Mouse (Mus musculus): ENCODE data around the gene C2cd3. TPM values are rescaled to one million over a fixed set of nuclear protein-coding genes. Genes with fewer than 3 reads are reported as not detected.
A peak's percentile ranks its signal among the peaks of the same experiment; 100 is the strongest.

Gene C2cd3
- polyA plus RNA-seq (2015; fragmentation: Nextera tagmentation; extraction: Ambion mirVana) = 28.9 and 29.1 TPM in 2 replicates

DNA sequence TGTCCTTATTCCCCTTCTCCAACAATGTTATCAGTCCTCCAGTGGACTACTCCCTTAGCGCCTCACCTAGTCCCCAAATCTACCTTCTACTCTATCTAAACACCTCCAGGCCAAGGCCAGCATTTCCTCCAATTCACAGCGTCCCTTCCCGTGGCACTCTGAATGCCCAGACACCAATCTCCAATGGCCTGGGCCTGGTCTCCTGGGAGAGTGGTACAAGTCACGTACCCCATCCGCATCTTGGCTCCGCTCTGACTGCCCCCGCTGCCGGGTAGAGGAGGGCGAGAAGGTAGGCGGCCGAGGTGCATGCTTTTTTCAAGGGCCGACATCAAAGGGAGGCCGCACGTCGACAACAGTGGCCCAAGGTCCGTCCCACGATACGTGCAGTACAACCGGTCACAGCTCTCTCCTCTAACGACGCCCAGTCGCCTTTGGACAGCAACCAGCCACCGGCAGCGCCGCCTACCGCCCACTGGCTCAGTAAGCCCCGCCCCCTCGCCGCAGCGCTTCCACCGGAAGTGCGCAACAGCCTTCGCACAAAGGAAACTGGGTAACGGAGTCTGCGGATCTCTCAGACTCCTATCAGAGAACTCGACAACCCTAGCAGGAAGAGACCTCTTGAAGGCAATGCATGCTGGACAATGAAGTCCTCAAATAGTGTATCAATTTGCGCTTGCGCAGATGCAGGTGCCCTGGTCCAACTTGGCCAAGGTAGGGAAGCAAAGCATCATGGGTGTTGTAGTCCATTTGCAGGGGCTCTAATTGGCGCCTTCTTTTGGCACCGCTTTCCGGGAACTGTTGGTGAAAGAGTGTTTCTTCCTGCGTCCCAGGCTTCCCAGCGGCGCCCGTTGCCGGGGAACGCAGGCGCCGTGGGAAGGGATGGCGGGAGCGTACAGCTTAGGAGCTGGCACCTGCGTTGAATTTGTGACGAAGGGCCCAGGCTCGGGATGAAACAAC lies at the start of gene C2cd3, which contains the start of gene Ppme1:
TSS of gene C2cd3 (plus strand) at position 739 of the 957 bp plus-strand sequence.
TSS of gene Ppme1 (minus strand) at position 813 of the 957 bp plus-strand sequence.
- H3K9me3 ChIP-seq (ENCODE audit: control insufficient read depth, low read length) = no peaks in the 10 kb centered on the region
- peak; percentile 99 for ATAC-seq
- H3K4me1 ChIP-seq (replicated peaks; ENCODE audit: control insufficient read depth, insufficient read depth, low read length) = peaks cover 20% of the 10 kb centered on the region
- H3K36me3 ChIP-seq (ENCODE audit: control insufficient read depth, insufficient read depth) = peaks cover 5% of the 10 kb centered on the region; the same call in 1 of the 2 replicates
- peak within 1 kb of the TSS; percentile 69 for H3K4me3 ChIP-seq (replicated peaks; ENCODE audit: low read length)
- H3K9ac ChIP-seq (replicated peaks; ENCODE audit: low read depth, low read length) = peak within 1 kb of the TSS; percentile 77
- H3K4me2 ChIP-seq (ENCODE audit: low read length) = peak within 1 kb of the TSS; percentile 73
- H3K27ac ChIP-seq (ENCODE audit: low read length) = peak within 1 kb of the TSS; percentile 80
- WGBS = under 1% methylated on average over 54 of the region's 54 CpGs
- H3K27me3 ChIP-seq (replicated peaks; ENCODE audit: control insufficient read depth, insufficient read depth, low read length) = no peaks in the 10 kb centered on the region

DNA sequence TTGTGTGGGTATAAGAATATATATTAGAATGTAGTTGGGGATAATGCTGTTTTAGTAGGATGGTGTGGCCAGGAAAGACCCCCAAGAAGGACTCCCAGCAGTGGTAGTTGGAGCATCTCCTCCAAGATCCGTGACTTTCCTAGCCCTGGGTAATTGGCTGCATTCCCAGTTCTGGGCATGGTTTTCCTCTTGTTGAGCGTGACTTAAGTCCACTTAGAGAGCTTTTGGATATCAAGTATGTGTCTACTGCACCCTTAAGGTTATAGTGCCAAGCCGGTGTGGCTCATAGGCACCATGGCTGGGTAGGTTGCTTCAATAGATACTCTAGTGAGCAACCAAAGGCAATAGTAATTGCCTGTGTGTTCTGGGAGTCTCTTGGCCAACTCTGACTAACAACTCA lies 48.3 kb upstream of the C2cd3 start:
- no peak for ATAC-seq
- H3K9me3 ChIP-seq (ENCODE audit: control insufficient read depth, low read length) = no peaks in the 10 kb centered on the region
- no peak overlapping the region for H3K27ac ChIP-seq (ENCODE audit: low read length)
- H3K9ac ChIP-seq (replicated peaks; ENCODE audit: low read depth, low read length) = no peak overlapping the region
- no peaks in the 10 kb centered on the region for H3K4me1 ChIP-seq (replicated peaks; ENCODE audit: control insufficient read depth, insufficient read depth, low read length)
- no peak overlapping the region for H3K4me2 ChIP-seq (ENCODE audit: low read length)
- no peak overlapping the region for H3K4me3 ChIP-seq (replicated peaks; ENCODE audit: low read length)
- H3K27me3 ChIP-seq (replicated peaks; ENCODE audit: control insufficient read depth, insufficient read depth, low read length) = no peaks in the 10 kb centered on the region
- WGBS = 90% methylated on average over 3 of the region's 3 CpGs
- peaks cover 11% of the 10 kb centered on the region for H3K36me3 ChIP-seq (ENCODE audit: control insufficient read depth, insufficient read depth)

DNA sequence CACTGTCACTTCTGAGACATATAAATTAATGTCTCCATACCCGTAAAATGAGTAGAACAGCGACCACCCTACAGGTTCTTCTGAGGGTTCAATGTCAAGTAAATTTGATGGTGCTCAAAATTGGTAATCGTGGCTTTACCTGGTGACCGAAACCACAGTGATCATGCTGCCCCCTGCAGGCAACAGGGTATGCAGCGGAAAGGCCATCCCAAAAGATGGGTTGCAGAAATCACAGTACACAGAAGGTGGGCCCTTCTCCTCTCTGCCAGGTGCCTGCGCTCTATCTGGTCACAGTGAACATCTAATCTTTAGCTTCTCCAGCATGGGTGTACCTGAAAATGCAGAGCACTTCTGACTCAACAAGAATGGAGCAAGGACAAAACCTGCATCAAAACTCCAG lies 46.6 kb upstream of the C2cd3 start:
- H3K27me3 ChIP-seq (replicated peaks; ENCODE audit: control insufficient read depth, insufficient read depth, low read length) = no peaks in the 10 kb centered on the region
- H3K36me3 ChIP-seq (ENCODE audit: control insufficient read depth, insufficient read depth) = peaks cover 16% of the 10 kb centered on the region
- H3K4me2 ChIP-seq (ENCODE audit: low read length) = no peak overlapping the region
- H3K9ac ChIP-seq (replicated peaks; ENCODE audit: low read depth, low read length) = no peak overlapping the region
- no peak for ATAC-seq
- no peaks in the 10 kb centered on the region for H3K9me3 ChIP-seq (ENCODE audit: control insufficient read depth, low read length)
- H3K4me1 ChIP-seq (replicated peaks; ENCODE audit: control insufficient read depth, insufficient read depth, low read length) = no peaks in the 10 kb centered on the region
- H3K4me3 ChIP-seq (replicated peaks; ENCODE audit: low read length) = no peak overlapping the region
- 76% methylated on average over 6 of the region's 6 CpGs for WGBS
- no peak overlapping the region for H3K27ac ChIP-seq (ENCODE audit: low read length)

DNA sequence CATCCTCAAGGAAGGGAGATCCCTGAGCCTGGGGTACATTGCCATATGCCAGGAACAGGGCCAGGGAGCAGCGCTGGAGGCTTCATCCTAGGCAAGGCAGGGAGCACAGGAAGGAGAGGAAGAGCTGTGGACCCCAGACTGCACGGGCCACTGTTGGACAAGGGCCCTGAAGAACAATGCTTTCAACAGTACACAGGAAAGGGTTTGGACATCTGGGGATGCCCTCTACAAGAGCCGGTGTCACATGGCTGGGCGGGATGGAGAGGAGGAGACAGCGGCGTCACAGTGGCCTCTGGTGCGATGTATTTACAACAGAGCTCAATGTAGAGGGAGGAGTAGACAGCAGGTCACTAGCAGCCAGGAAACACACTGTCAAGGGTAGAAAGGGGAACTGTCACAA lies 44.5 kb upstream of the C2cd3 start:
- WGBS = 90% methylated on average over 7 of the region's 7 CpGs
- H3K9ac ChIP-seq (replicated peaks; ENCODE audit: low read depth, low read length) = no peak overlapping the region
- H3K27me3 ChIP-seq (replicated peaks; ENCODE audit: control insufficient read depth, insufficient read depth, low read length) = no peaks in the 10 kb centered on the region
- no peaks in the 10 kb centered on the region for H3K4me1 ChIP-seq (replicated peaks; ENCODE audit: control insufficient read depth, insufficient read depth, low read length)
- H3K27ac ChIP-seq (ENCODE audit: low read length) = no peak overlapping the region
- ATAC-seq = no peak
- no peaks in the 10 kb centered on the region for H3K9me3 ChIP-seq (ENCODE audit: control insufficient read depth, low read length)
- H3K4me2 ChIP-seq (ENCODE audit: low read length) = no peak overlapping the region
- no peak overlapping the region for H3K4me3 ChIP-seq (replicated peaks; ENCODE audit: low read length)
- H3K36me3 ChIP-seq (ENCODE audit: control insufficient read depth, insufficient read depth) = peaks cover 29% of the 10 kb centered on the region

DNA sequence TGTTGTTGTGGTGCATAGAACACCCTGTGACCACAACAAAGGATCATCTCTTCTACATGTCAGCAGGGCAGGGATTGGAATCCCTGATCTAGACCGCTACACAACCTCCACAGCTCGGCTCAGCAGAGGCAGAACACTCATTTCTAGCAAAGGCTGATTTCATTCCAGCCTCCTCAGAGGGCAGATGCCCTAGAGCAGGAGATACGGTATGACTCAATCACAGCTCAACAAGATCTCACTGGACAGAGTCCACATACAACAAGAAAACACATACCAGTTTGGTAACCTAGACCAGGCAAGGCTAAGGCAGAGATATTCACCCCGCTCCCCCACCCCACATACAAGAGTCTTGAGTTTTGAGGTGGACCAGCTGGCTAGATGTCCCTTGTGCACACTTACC lies 43.4 kb upstream of the C2cd3 start:
- Histone ChIP-seq H3K9me3 (ENCODE audit: control insufficient read depth, low read length) (no peaks in the 10 kb centered on the region), H3K36me3 (ENCODE audit: control insufficient read depth, insufficient read depth) (peaks cover 31% of the 10 kb centered on the region), H3K4me3 (replicated peaks; ENCODE audit: low read length) (no peak overlapping the region), H3K27ac (ENCODE audit: low read length) (no peak overlapping the region), H3K4me1 (replicated peaks; ENCODE audit: control insufficient read depth, insufficient read depth, low read length) (no peaks in the 10 kb centered on the region), H3K9ac (replicated peaks; ENCODE audit: low read depth, low read length) (no peak overlapping the region), H3K4me2 (ENCODE audit: low read length) (no peak overlapping the region), H3K27me3 (replicated peaks; ENCODE audit: control insufficient read depth, insufficient read depth, low read length) (no peaks in the 10 kb centered on the region)
- 89% methylated on average over 4 of the region's 4 CpGs for WGBS
- ATAC-seq = no peak

DNA sequence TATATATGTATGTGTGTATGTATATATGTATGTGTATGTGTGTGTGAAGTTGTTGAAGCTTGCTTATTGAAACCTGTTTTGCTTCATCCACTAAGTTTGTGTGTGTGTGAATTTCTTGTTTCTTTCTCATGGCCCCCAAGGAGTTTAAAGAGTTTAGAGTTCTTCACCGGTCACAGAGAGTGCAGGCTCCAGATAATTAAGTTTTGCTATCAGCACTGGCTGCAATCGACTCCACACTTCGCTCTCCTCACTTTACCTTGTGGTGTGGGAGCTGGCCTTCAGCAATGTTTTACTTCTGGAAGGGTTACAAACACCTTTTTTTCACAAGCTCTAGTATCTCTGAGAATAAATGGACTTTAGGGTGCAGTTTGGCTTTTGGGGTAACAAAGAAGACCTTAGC lies 40.8 kb upstream of the C2cd3 start:
- no peaks in the 10 kb centered on the region for H3K27me3 ChIP-seq (replicated peaks; ENCODE audit: control insufficient read depth, insufficient read depth, low read length)

DNA sequence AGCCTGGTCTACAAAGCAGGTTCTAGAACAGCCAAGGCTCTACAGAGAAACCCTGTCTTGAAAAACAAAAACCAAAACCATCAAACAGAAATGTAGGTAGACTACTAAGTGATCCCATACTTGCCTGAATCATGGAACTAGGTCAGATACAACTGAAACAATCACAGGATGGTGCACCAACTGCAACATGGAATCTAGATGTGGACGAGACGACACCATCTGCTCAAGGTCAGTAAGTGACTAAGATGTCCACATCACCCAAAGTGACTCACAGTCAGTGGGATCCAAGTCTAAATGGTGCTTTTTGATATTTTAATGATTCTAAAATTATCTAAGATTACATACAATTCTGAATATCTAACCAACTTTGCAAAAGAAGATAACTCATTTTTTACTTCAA lies 36.1 kb upstream of the C2cd3 start:
- H3K9me3 ChIP-seq (ENCODE audit: control insufficient read depth, low read length) = no peaks in the 10 kb centered on the region
- 97% methylated on average over 2 of the region's 2 CpGs for WGBS
- no peak overlapping the region for H3K9ac ChIP-seq (replicated peaks; ENCODE audit: low read depth, low read length)
- no peak overlapping the region for H3K27ac ChIP-seq (ENCODE audit: low read length)
- no peak overlapping the region for H3K4me3 ChIP-seq (replicated peaks; ENCODE audit: low read length)
- peaks cover 40% of the 10 kb centered on the region for H3K36me3 ChIP-seq (ENCODE audit: control insufficient read depth, insufficient read depth)
- no peaks in the 10 kb centered on the region for H3K27me3 ChIP-seq (replicated peaks; ENCODE audit: control insufficient read depth, insufficient read depth, low read length)
- no peak overlapping the region for H3K4me2 ChIP-seq (ENCODE audit: low read length)
- H3K4me1 ChIP-seq (replicated peaks; ENCODE audit: control insufficient read depth, insufficient read depth, low read length) = no peaks in the 10 kb centered on the region
- ATAC-seq = no peak

More for the DNA sequence above, 40.8 kb upstream of the C2cd3 start:
- H3K27ac ChIP-seq (ENCODE audit: low read length) = no peak overlapping the region
- 94% methylated on average over 3 of the region's 3 CpGs for WGBS
- H3K36me3 ChIP-seq (ENCODE audit: control insufficient read depth, insufficient read depth) = peaks cover 41% of the 10 kb centered on the region
- no peak overlapping the region for H3K9ac ChIP-seq (replicated peaks; ENCODE audit: low read depth, low read length)
- no peak overlapping the region for H3K4me2 ChIP-seq (ENCODE audit: low read length)
- H3K4me1 ChIP-seq (replicated peaks; ENCODE audit: control insufficient read depth, insufficient read depth, low read length) = no peaks in the 10 kb centered on the region
- no peaks in the 10 kb centered on the region for H3K9me3 ChIP-seq (ENCODE audit: control insufficient read depth, low read length)
- no peak for ATAC-seq
- H3K4me3 ChIP-seq (replicated peaks; ENCODE audit: low read length) = no peak overlapping the region

DNA sequence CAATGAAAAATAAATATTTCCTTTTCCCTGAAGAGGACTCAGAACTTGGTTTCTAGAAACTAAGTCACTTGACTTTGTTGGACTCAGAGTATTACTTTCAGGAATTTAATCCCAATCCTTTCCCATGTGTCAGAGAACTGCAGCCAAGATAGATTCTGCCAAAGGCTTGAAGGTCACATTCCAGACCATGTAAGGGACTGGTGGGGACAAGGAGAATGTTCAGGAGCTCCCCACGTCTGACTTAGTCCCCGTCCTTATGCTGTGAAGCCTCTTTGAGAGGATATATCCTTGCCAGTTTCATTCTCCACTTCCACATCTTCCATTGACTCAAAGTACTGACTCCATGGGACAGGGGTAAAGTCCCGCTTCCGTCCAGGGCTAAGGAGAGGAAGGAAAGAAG lies 17.0 kb upstream of the C2cd3 start:
- Histone ChIP-seq H3K4me3 (replicated peaks; ENCODE audit: low read length) (no peak overlapping the region), H3K4me1 (replicated peaks; ENCODE audit: control insufficient read depth, insufficient read depth, low read length) (no peaks in the 10 kb centered on the region), H3K27ac (ENCODE audit: low read length) (no peak overlapping the region), H3K27me3 (replicated peaks; ENCODE audit: control insufficient read depth, insufficient read depth, low read length) (no peaks in the 10 kb centered on the region), H3K4me2 (ENCODE audit: low read length) (no peak overlapping the region), H3K9me3 (ENCODE audit: control insufficient read depth, low read length) (no peaks in the 10 kb centered on the region), H3K36me3 (ENCODE audit: control insufficient read depth, insufficient read depth) (peaks cover 9% of the 10 kb centered on the region), H3K9ac (replicated peaks; ENCODE audit: low read depth, low read length) (no peak overlapping the region)
- 95% methylated on average over 4 of the region's 4 CpGs for WGBS
- ATAC-seq = no peak

DNA sequence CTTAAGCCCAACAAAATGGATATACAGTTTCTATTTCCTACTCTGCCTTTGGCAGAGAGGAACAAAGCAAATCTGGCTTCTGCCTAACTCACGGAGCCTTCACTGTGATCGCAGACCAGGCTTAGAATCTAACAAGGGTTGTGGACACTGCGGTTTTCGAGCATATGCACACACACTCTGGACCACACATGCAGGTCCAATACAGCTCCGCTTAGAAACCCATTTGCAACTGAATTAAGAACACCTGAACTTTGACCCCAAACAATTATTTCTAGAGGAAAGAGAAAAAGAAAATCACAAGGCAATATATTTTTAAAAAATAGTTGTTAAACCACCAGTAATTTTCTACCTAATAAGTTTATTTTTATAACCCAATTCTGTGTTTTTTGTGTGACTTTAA lies 15.7 kb upstream of the C2cd3 start:
- no peak for ATAC-seq
- H3K4me2 ChIP-seq (ENCODE audit: low read length) = no peak overlapping the region
- no peak overlapping the region for H3K9ac ChIP-seq (replicated peaks; ENCODE audit: low read depth, low read length)
- peaks cover 9% of the 10 kb centered on the region for H3K36me3 ChIP-seq (ENCODE audit: control insufficient read depth, insufficient read depth)
- no peak overlapping the region for H3K4me3 ChIP-seq (replicated peaks; ENCODE audit: low read length)
- H3K27ac ChIP-seq (ENCODE audit: low read length) = no peak overlapping the region
- no peaks in the 10 kb centered on the region for H3K9me3 ChIP-seq (ENCODE audit: control insufficient read depth, low read length)
- H3K4me1 ChIP-seq (replicated peaks; ENCODE audit: control insufficient read depth, insufficient read depth, low read length) = no peaks in the 10 kb centered on the region
- WGBS = 81% methylated on average over 5 of the region's 5 CpGs
- H3K27me3 ChIP-seq (replicated peaks; ENCODE audit: control insufficient read depth, insufficient read depth, low read length) = no peaks in the 10 kb centered on the region
